Mouse (Mus musculus): ENCODE results near the gene Cgnl1. TPM values are rescaled to one million over a fixed set of nuclear protein-coding genes. Genes with fewer than 3 reads are reported as not detected.

Gene Cgnl1
- polyA plus RNA-seq, 1 experiment, result 3.9 TPM

GRCm38 (mm10) chr9:71810723-71811122 lies 39.3 kb upstream of the Cgnl1 start:
- TF ChIP-seq POLR2A (IDR thresholded peaks at IDR 0.05; ENCODE audit: low read depth, low read length) (no peak), CTCF (IDR thresholded peaks at IDR 0.05; ENCODE audit: extremely low read depth, insufficient read depth, insufficient read length, insufficient replicate concordance) (no peak)
- WGBS, result 84% methylated on average over 2 of the region's 2 CpGs
- no peak overlapping the region for H3K27ac ChIP-seq (ENCODE audit: insufficient read depth, low read length)
- DNase-seq (ENCODE audit: low read depth in 1 of 2, low spot score in 2 of 2), result no peak
- no peaks in the 10 kb centered on the region for H3K36me3 ChIP-seq (ENCODE audit: control insufficient read depth, insufficient read depth, low read length)
- no peak overlapping the region for H3K4me3 ChIP-seq (ENCODE audit: extremely low read depth, insufficient read depth, insufficient read length)
- H3K4me1 ChIP-seq (ENCODE audit: control insufficient read depth, insufficient read depth, insufficient read length), result no peaks in the 10 kb centered on the region
- H3K27me3 ChIP-seq (ENCODE audit: control insufficient read depth, insufficient read depth, low read length), result no peaks in the 10 kb centered on the region

GRCm38 (mm10) chr9:71808640-71809254 lies 37.3 kb upstream of the Cgnl1 start:
- TF ChIP-seq POLR2A (IDR thresholded peaks at IDR 0.05; ENCODE audit: low read depth, low read length) (no peak), CTCF (IDR thresholded peaks at IDR 0.05; ENCODE audit: extremely low read depth, insufficient read depth, insufficient read length, insufficient replicate concordance) (no peak)
- 69% methylated on average over 11 of the region's 11 CpGs for WGBS
- no peaks in the 10 kb centered on the region for H3K36me3 ChIP-seq (ENCODE audit: control insufficient read depth, insufficient read depth, low read length)
- H3K4me1 ChIP-seq (ENCODE audit: control insufficient read depth, insufficient read depth, insufficient read length), result no peaks in the 10 kb centered on the region
- H3K27ac ChIP-seq (ENCODE audit: insufficient read depth, low read length), result no peak overlapping the region
- no peaks in the 10 kb centered on the region for H3K27me3 ChIP-seq (ENCODE audit: control insufficient read depth, insufficient read depth, low read length)
- DNase-seq (ENCODE audit: low read depth in 1 of 2, low spot score in 2 of 2), result no peak
- H3K4me3 ChIP-seq (ENCODE audit: extremely low read depth, insufficient read depth, insufficient read length), result no peak overlapping the region

GRCm38 (mm10) chr9:71807801-71808200 lies 36.4 kb upstream of the Cgnl1 start:
- H3K4me1 ChIP-seq (ENCODE audit: control insufficient read depth, insufficient read depth, insufficient read length), result no peaks in the 10 kb centered on the region
- H3K27ac ChIP-seq (ENCODE audit: insufficient read depth, low read length), result no peak overlapping the region
- H3K4me3 ChIP-seq (ENCODE audit: extremely low read depth, insufficient read depth, insufficient read length), result no peak overlapping the region
- TF ChIP-seq POLR2A (IDR thresholded peaks at IDR 0.05; ENCODE audit: low read depth, low read length), result no peak
- no peak for TF ChIP-seq CTCF (IDR thresholded peaks at IDR 0.05; ENCODE audit: extremely low read depth, insufficient read depth, insufficient read length, insufficient replicate concordance)
- WGBS, result 81% methylated on average over 4 of the region's 4 CpGs
- H3K36me3 ChIP-seq (ENCODE audit: control insufficient read depth, insufficient read depth, low read length), result no peaks in the 10 kb centered on the region
- DNase-seq (ENCODE audit: low read depth in 1 of 2, low spot score in 2 of 2), result no peak
- H3K27me3 ChIP-seq (ENCODE audit: control insufficient read depth, insufficient read depth, low read length), result no peaks in the 10 kb centered on the region

- H3K36me3 ChIP-seq (ENCODE audit: control insufficient read depth, insufficient read depth, low read length), result no peaks in the 10 kb centered on the region
- H3K27me3 ChIP-seq (ENCODE audit: control insufficient read depth, insufficient read depth, low read length), result no peaks in the 10 kb centered on the region
- no peak overlapping the region for H3K4me3 ChIP-seq (ENCODE audit: extremely low read depth, insufficient read depth, insufficient read length)
- H3K27ac ChIP-seq (ENCODE audit: insufficient read depth, low read length), result no peak overlapping the region
- TF ChIP-seq POLR2A (IDR thresholded peaks at IDR 0.05; ENCODE audit: low read depth, low read length), result no peak
- TF ChIP-seq CTCF (IDR thresholded peaks at IDR 0.05; ENCODE audit: extremely low read depth, insufficient read depth, insufficient read length, insufficient replicate concordance), result peak; percentile 61; the same call in 1 of the 2 replicates
- DNase-seq (ENCODE audit: low read depth in 1 of 2, low spot score in 2 of 2), result peak in 1 of 2 experiments; percentile 61
- H3K4me1 ChIP-seq (ENCODE audit: control insufficient read depth, insufficient read depth, insufficient read length), result no peaks in the 10 kb centered on the region
- 0% methylated on average over 2 of the region's 2 CpGs for WGBS
Measured at GRCm38 (mm10) chr9:71806422-71806805, 35.0 kb upstream of the Cgnl1 start.

GRCm38 (mm10) chr9:71805646-71806421 lies 34.4 kb upstream of the Cgnl1 start:
- H3K4me3 ChIP-seq (ENCODE audit: extremely low read depth, insufficient read depth, insufficient read length), result no peak overlapping the region
- no peak for TF ChIP-seq CTCF (IDR thresholded peaks at IDR 0.05; ENCODE audit: extremely low read depth, insufficient read depth, insufficient read length, insufficient replicate concordance)
- no peak for TF ChIP-seq POLR2A (IDR thresholded peaks at IDR 0.05; ENCODE audit: low read depth, low read length)
- DNase-seq (ENCODE audit: low read depth in 1 of 2, low spot score in 2 of 2), result no peak
- no peaks in the 10 kb centered on the region for H3K27me3 ChIP-seq (ENCODE audit: control insufficient read depth, insufficient read depth, low read length)
- 70% methylated on average over 6 of the region's 6 CpGs for WGBS
- no peaks in the 10 kb centered on the region for H3K36me3 ChIP-seq (ENCODE audit: control insufficient read depth, insufficient read depth, low read length)
- H3K4me1 ChIP-seq (ENCODE audit: control insufficient read depth, insufficient read depth, insufficient read length), result no peaks in the 10 kb centered on the region
- no peak overlapping the region for H3K27ac ChIP-seq (ENCODE audit: insufficient read depth, low read length)

GRCm38 (mm10) chr9:71804116-71804515 lies 32.7 kb upstream of the Cgnl1 start:
- DNase-seq (ENCODE audit: low read depth in 1 of 2, low spot score in 2 of 2), result no peak

GRCm38 (mm10) chr9:71803281-71803680 lies 31.9 kb upstream of the Cgnl1 start:
- Histone ChIP-seq H3K27me3 (ENCODE audit: control insufficient read depth, insufficient read depth, low read length) (no peaks in the 10 kb centered on the region), H3K4me1 (ENCODE audit: control insufficient read depth, insufficient read depth, insufficient read length) (no peaks in the 10 kb centered on the region), H3K36me3 (ENCODE audit: control insufficient read depth, insufficient read depth, low read length) (no peaks in the 10 kb centered on the region), H3K4me3 (ENCODE audit: extremely low read depth, insufficient read depth, insufficient read length) (no peak overlapping the region), H3K27ac (ENCODE audit: insufficient read depth, low read length) (no peak overlapping the region)
- 84% methylated on average over 7 of the region's 7 CpGs for WGBS
- DNase-seq (ENCODE audit: low read depth in 1 of 2, low spot score in 2 of 2), result no peak
- TF ChIP-seq POLR2A (IDR thresholded peaks at IDR 0.05; ENCODE audit: low read depth, low read length) (no peak), CTCF (IDR thresholded peaks at IDR 0.05; ENCODE audit: extremely low read depth, insufficient read depth, insufficient read length, insufficient replicate concordance) (no peak)

More at GRCm38 (mm10) chr9:71804116-71804515, 32.7 kb upstream of the Cgnl1 start:
- Histone ChIP-seq H3K27me3 (ENCODE audit: control insufficient read depth, insufficient read depth, low read length) (no peaks in the 10 kb centered on the region), H3K4me3 (ENCODE audit: extremely low read depth, insufficient read depth, insufficient read length) (no peak overlapping the region), H3K4me1 (ENCODE audit: control insufficient read depth, insufficient read depth, insufficient read length) (no peaks in the 10 kb centered on the region), H3K27ac (ENCODE audit: insufficient read depth, low read length) (no peak overlapping the region), H3K36me3 (ENCODE audit: control insufficient read depth, insufficient read depth, low read length) (no peaks in the 10 kb centered on the region)
- TF ChIP-seq CTCF (IDR thresholded peaks at IDR 0.05; ENCODE audit: extremely low read depth, insufficient read depth, insufficient read length, insufficient replicate concordance), result no peak
- TF ChIP-seq POLR2A (IDR thresholded peaks at IDR 0.05; ENCODE audit: low read depth, low read length), result no peak
- 81% methylated on average over 6 of the region's 6 CpGs for WGBS

All from spleen, adult 2 months (tissue).